Mouse (Mus musculus): ENCODE data around the gene Ros1.

The Ros1 gene

GRCm38 (mm10) chr10:52159704-52160103 is 35.3 kb downstream of the Ros1 start:
- no peak for DNase-seq (ENCODE audit: low read depth, low spot score)

GRCm38 (mm10) chr10:52133354-52134074 is 61.5 kb downstream of the Ros1 start:
- no peak for DNase-seq (ENCODE audit: low read depth, low spot score)

- peak; percentile 3 for DNase-seq (ENCODE audit: low read depth, low spot score)
These were observed 64.3 kb downstream of the Ros1 start for GRCm38 (mm10) chr10:52130762-52131161.

- DNase-seq (ENCODE audit: low read depth, low spot score), result peak; percentile 30
These were observed 66.1 kb downstream of the Ros1 start for GRCm38 (mm10) chr10:52128874-52129412.

- peak; percentile 60 for DNase-seq (ENCODE audit: low read depth, low spot score)
These were observed 88.8 kb downstream of the Ros1 start for GRCm38 (mm10) chr10:52106164-52106757.

- DNase-seq (ENCODE audit: low read depth, low spot score), result no peak
These were observed 93.8 kb downstream of the Ros1 start for GRCm38 (mm10) chr10:52101273-52101672.

GRCm38 (mm10) chr10:52092181-52092580 is 102.9 kb downstream of the Ros1 start:
- DNase-seq (ENCODE audit: low read depth, low spot score), result no peak

- no peak for DNase-seq (ENCODE audit: low read depth, low spot score)
These were observed 108.4 kb downstream of the Ros1 start for GRCm38 (mm10) chr10:52086681-52087080.

GRCm38 (mm10) chr10:52072482-52072881 is 122.6 kb downstream of the Ros1 start:
- DNase-seq (ENCODE audit: low read depth, low spot score), result peak; percentile 61

- no peak for DNase-seq (ENCODE audit: low read depth, low spot score)
These were observed 146.8 kb downstream of the Ros1 start for GRCm38 (mm10) chr10:52048287-52048686.

- no peak for DNase-seq (ENCODE audit: low read depth, low spot score)
These were observed 152.0 kb downstream of the Ros1 start for GRCm38 (mm10) chr10:52043086-52043485.

- no peak for DNase-seq (ENCODE audit: low read depth, low spot score)
These were observed 155.7 kb downstream of the Ros1 start for GRCm38 (mm10) chr10:52039392-52039791.

GRCm38 (mm10) chr10:52033729-52034128 is 161.3 kb downstream of the Ros1 start:
- no peak for DNase-seq (ENCODE audit: low read depth, low spot score)

GRCm38 (mm10) chr10:52029421-52030080 is 165.5 kb downstream of the Ros1 start:
- no peak for DNase-seq (ENCODE audit: low read depth, low spot score)

GRCm38 (mm10) chr10:52028561-52029370 is 166.3 kb downstream of the Ros1 start:
- DNase-seq (ENCODE audit: low read depth, low spot score), result no peak

GRCm38 (mm10) chr10:52027161-52028035 is 167.6 kb downstream of the Ros1 start:
- no peak for DNase-seq (ENCODE audit: low read depth, low spot score)

- no peak for DNase-seq (ENCODE audit: low read depth, low spot score)
These were observed 169.2 kb downstream of the Ros1 start for GRCm38 (mm10) chr10:52025821-52026220.

- no peak for DNase-seq (ENCODE audit: low read depth, low spot score)
These were observed 169.8 kb downstream of the Ros1 start for GRCm38 (mm10) chr10:52025291-52025690.

- no peak for DNase-seq (ENCODE audit: low read depth, low spot score)
These were observed 171.0 kb downstream of the Ros1 start for GRCm38 (mm10) chr10:52024053-52024410.

GRCm38 (mm10) chr10:52023213-52024052 is 171.6 kb downstream of the Ros1 start:
- no peak for DNase-seq (ENCODE audit: low read depth, low spot score)
